Mouse (Mus musculus) Patski (cell line): ENCODE results near the gene Prcd. TPM values are rescaled to one million over a fixed set of nuclear protein-coding genes. Genes with fewer than 3 reads are reported as not detected.
"Not testable (repeated sequence)": the region's sequence is repeated elsewhere in the genome, so short reads cannot be mapped to it uniquely, and the experiment has no call there.

Source experiments
- ATAC-seq: fragments of 100-300 bp; one replicate; pipeline ENCODE4 v1.8.0; 2021
- CTCF ChIA-PET: fragments of 350-600 bp; sonication (Branson Sonifier 250); formaldehyde crosslinking; loops from one replicate; lab custom pipeline; 2022; ENCODE audit warnings: inconsistent platforms; lab: Charles Lee
- POLR2A ChIA-PET: fragments of 350-600 bp; sonication (Branson Sonifier 250); formaldehyde crosslinking; loops from one replicate; lab custom pipeline; 2022; ENCODE audit warnings: antibody characterized with exemption, inconsistent platforms; lab: Charles Lee
- DNase-seq: peaks from one replicate; pipeline ENCODE4 v3.0.0-alpha.2; 2011; ENCODE audit warnings: low read depth, low spot score
- H3K27me3 ChIP-seq: fragments of 371-371 bp; one replicate; pipeline ENCODE4 v1.5.1; 2021
- CTCF ChIP-seq: fragments of 100-300 bp; IDR thresholded peaks from one replicate; pipeline ENCODE4 v1.5.1; 2021
- in situ Hi-C: fragments of 300-500 bp; cut with MboI; formaldehyde crosslinking; loops from 3 replicates; pipeline ENCODE4 v1.11.1; 2018; ENCODE audit warnings: low pct_unique_long_range_greater_than_20kb, mixed read lengths
- polyA plus RNA-seq: library from polyadenylated mRNA; unstranded; gene quantifications from one replicate; pipeline ENCODE4 v1.2.3, GENCODE M21; 2021

The Prcd gene
- polyA plus RNA-seq = 0.56 TPM

- ATAC-seq = no peak
- H3K27me3 ChIP-seq = no peaks in the 10 kb centered on the region
- DNase-seq = no peak
- CTCF ChIA-PET = interaction anchor here (1.1 to 2.7 kb wide), 2 partner anchors 8 to 10 kb away, joined by 3 to 7 read pairs; no protein-coding TSS in a partner anchor
- TF ChIP-seq CTCF = no peak
- POLR2A ChIA-PET = no interaction called here
- in situ Hi-C loops = no loop called here
Observed at GRCm38 (mm10) chr11:116653234-116653633, at the start of gene Prcd. Prcd (plus strand) TSS chr11:116653534.

DNA sequence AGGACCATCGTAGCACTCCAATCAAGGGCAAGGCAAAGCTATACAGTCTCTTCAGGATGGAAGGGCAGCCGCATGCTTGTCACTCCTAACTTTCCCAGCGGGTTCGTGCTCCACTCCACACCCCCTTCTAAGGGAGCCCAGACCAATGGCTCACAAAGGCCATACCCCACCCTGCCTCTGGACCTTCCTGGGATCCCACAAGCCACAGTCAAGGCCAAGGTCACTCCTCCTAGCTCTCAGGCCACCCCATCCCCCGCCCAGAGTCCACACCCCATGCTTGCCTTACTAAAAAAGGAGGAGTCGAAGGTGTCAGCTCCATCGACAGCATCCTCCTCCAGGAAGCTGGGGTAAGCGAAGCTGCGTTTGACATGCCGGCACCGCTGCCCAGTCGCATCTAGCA, 49.2 kb upstream of the Prcd start:
- CTCF ChIA-PET = interaction anchor here (0.9 to 3.6 kb wide), 6 partner anchors 10 to 24 kb away, joined by 3 to 29 read pairs (median 8); partner anchors contain the start of gene Rhbdf2
- in situ Hi-C loops = no loop called here

DNA sequence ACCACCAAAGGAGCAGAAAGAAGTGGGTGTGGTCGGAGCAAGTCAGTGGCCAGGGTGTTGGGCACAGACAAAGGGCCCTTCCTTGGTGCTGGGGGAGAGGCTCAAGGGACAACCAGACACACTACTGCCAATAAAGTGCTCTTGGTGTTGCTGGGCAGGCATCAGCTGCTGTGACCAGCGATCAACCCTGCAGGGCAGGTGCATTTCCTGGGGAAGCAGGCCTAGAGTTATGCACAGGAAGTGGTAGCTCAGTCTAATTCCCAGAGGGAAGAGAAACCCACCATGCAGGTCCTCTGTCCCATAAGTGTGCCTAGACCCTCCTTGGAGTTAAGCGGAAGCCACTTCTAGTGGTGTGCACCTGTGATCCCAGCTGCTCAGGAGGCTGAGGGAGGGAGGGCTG, 45.6 kb upstream of the Prcd start:
- ChIA-PET CTCF (interaction anchor here (0.8 kb wide), 1 partner anchor 15 kb away, joined by 3 read pairs; no protein-coding TSS in a partner anchor), POLR2A (no interaction called here)
- no peaks in the 10 kb centered on the region for H3K27me3 ChIP-seq
- in situ Hi-C loops = no loop called here
- no peak for ATAC-seq
- DNase-seq = no peak
- TF ChIP-seq CTCF = no peak

More for the DNA sequence above, 49.2 kb upstream of the Prcd start:
- ATAC-seq (no peak), DNase-seq (no peak)
- POLR2A ChIA-PET = interaction anchor here (1.0 kb wide), 1 partner anchor 10 kb away, joined by 3 read pairs; no protein-coding TSS in a partner anchor
- H3K27me3 ChIP-seq = no peaks in the 10 kb centered on the region
- no peak for TF ChIP-seq CTCF

- no peak for TF ChIP-seq CTCF
- no peak for ATAC-seq
- H3K27me3 ChIP-seq = no peaks in the 10 kb centered on the region
- CTCF ChIA-PET = interaction anchor here (1.0 to 1.4 kb wide), 3 partner anchors 9 to 18 kb away, joined by 3 to 5 read pairs (median 4); no protein-coding TSS in a partner anchor
- POLR2A ChIA-PET = no interaction called here
- DNase-seq = no peak
- in situ Hi-C loops = no loop called here
Observed at GRCm38 (mm10) chr11:116609965-116610630, 43.2 kb upstream of the Prcd start.

- in situ Hi-C loops, POLR2A ChIA-PET, H3K27me3 ChIP-seq, DNase-seq, ATAC-seq, CTCF ChIA-PET: not testable (repeated sequence)
Observed at GRCm38 (mm10) chr11:116611168-116611567, 42.2 kb upstream of the Prcd start.

- CTCF ChIA-PET = no interaction called here
Observed at GRCm38 (mm10) chr11:116611883-116612282, 41.5 kb upstream of the Prcd start.

GRCm38 (mm10) chr11:116612554-116612953, 40.8 kb upstream of the Prcd start:
- in situ Hi-C loops = no loop called here
- no peak for TF ChIP-seq CTCF
- CTCF ChIA-PET = no interaction called here
- ATAC-seq = no peak
- no peak for DNase-seq
- H3K27me3 ChIP-seq = no peaks in the 10 kb centered on the region
- POLR2A ChIA-PET = interaction anchor here (0.6 kb wide), 1 partner anchor 31 kb away, joined by 3 read pairs; no protein-coding TSS in a partner anchor

More at GRCm38 (mm10) chr11:116611883-116612282, 41.5 kb upstream of the Prcd start:
- in situ Hi-C loops = no loop called here
- no peaks in the 10 kb centered on the region for H3K27me3 ChIP-seq
- no peak for TF ChIP-seq CTCF
- ATAC-seq = no peak
- POLR2A ChIA-PET = no interaction called here
- no peak for DNase-seq

- TF ChIP-seq CTCF = no peak
- ATAC-seq = no peak
- DNase-seq = no peak
- in situ Hi-C loops = no loop called here
- ChIA-PET POLR2A (interaction anchor here (0.6 kb wide), 1 partner anchor 31 kb away, joined by 3 read pairs; no protein-coding TSS in a partner anchor), CTCF (interaction anchor here (0.9 kb wide), 1 partner anchor 10 kb away, joined by 4 read pairs; no protein-coding TSS in a partner anchor)
- H3K27me3 ChIP-seq = no peaks in the 10 kb centered on the region
Observed at GRCm38 (mm10) chr11:116613234-116613633, 40.1 kb upstream of the Prcd start.

DNA sequence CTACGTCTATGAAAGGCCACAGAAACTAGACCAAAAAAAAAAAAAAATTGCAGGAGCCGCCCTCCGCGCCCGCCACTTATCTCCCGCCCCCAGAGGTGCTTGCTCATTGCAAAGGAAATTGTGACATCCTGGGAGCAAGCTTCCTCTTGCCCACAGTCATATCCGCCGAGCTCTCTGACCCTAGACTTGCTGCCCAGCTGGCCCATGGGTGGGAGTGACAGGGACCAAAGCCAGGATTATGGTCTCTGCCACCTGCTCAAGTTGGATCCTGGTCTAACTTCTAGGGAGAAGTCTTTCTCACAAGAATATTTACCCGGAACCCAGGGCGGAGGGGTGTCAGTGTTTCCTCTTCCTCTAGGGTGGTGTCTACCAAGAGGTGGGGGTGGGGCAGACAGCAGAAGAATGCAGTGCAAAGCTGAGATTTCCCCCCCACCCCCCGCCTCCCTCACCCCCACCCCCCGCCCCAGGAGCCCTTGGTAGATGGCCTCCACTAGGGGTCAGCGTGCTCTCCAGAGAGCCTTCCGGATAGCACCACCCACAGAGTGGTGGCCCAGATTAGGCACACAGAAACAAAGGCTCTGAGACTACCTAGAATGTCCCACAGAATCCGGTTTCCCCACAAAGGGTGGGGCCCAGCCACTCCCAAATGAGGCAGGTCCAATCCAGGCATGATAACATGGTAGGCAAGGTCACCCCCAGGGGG, 37.4 kb upstream of the Prcd start:
- no peak for TF ChIP-seq CTCF
- CTCF ChIA-PET = interaction anchor here (1.1 to 2.0 kb wide), 2 partner anchors 12 to 13 kb away, joined by 3 to 6 read pairs; no protein-coding TSS in a partner anchor
- ATAC-seq = no peak
- in situ Hi-C loops = no loop called here
- no peak for DNase-seq
- H3K27me3 ChIP-seq = no peaks in the 10 kb centered on the region
- POLR2A ChIA-PET = interaction anchor here (0.6 to 1.8 kb wide), 2 partner anchors 23 to 227 kb away, joined by 3 to 4 read pairs; no protein-coding TSS in a partner anchor

- ChIA-PET CTCF (interaction anchor here (1.7 to 2.0 kb wide), 2 partner anchors 12 to 30 kb away, joined by 3 to 6 read pairs; no protein-coding TSS in a partner anchor), POLR2A (no interaction called here)
- DNase-seq (no peak), ATAC-seq (no peak)
- no peak for TF ChIP-seq CTCF
- H3K27me3 ChIP-seq = no peaks in the 10 kb centered on the region
- in situ Hi-C loops = no loop called here
Observed at GRCm38 (mm10) chr11:116616438-116617118, 36.8 kb upstream of the Prcd start.
